8 mouse cellular contexts compared by ENCODE assay signal in genomic region chr12:84616977-84617630, GRCm38 (mm10). TPM values are rescaled to one million over a fixed set of nuclear protein-coding genes. Genes with fewer than 3 reads are reported as not detected.
DNase-seq lines count a peak whose midpoint lies in the region; ATAC-seq and TF ChIP-seq lines count a peak whose summit lies in the region.

TSS of gene Abcd4 (minus strand) at chr12:84617413.

- peak within 1 kb of the TSS; percentile 62 for H3K27ac ChIP-seq in forebrain, embryonic 16.5 days (ENCODE audit: low read length)
- H3K27ac ChIP-seq in layer of hippocampus, adult 2 months = peak within 1 kb of the TSS; percentile 88
- peak within 1 kb of the TSS; percentile 21; the same call in 1 of the 2 replicates for H3K27ac ChIP-seq in lung, embryonic 14.5 days (ENCODE audit: low read depth)
- no peak within 1 kb of the TSS for H3K27ac ChIP-seq in olfactory bulb, adult 2 months (ENCODE audit: insufficient read depth, low read depth, low read length)
- no peak within 1 kb of the TSS for H3K27ac ChIP-seq in thymus, adult 2 months (ENCODE audit: control insufficient read depth, insufficient read depth, low read length)

- no peak for TF ChIP-seq CTCF in G1E (IDR thresholded peaks at IDR 0.05; ENCODE audit: low read depth, low read length)
- TF ChIP-seq CTCF in layer of hippocampus, adult 2 months (conservative IDR thresholded peaks at IDR 0.05) = peak; percentile 84
- peak; percentile 58 for TF ChIP-seq CTCF in lung, embryonic 14.5 days (IDR thresholded peaks at IDR 0.05; ENCODE audit: low read depth)
- no peak for TF ChIP-seq CTCF in olfactory bulb, adult 2 months (IDR thresholded peaks at IDR 0.05; ENCODE audit: insufficient read depth, low read depth, low read length)
- TF ChIP-seq CTCF in thymus, adult 2 months (IDR thresholded peaks at IDR 0.05; ENCODE audit: borderline replicate concordance, control insufficient read depth, extremely low read depth, insufficient read depth, low read length, poor library complexity) = peak; percentile 72

- H3K9ac ChIP-seq in forebrain, embryonic 16.5 days (replicated peaks; ENCODE audit: low read depth, low read length) = peak within 1 kb of the TSS; percentile 89
- H3K9ac ChIP-seq in lung, embryonic 14.5 days = peak within 1 kb of the TSS; percentile 86

- H3K4me3 ChIP-seq in G1E (ENCODE audit: low read depth, low read length) = peak within 1 kb of the TSS; percentile 79
- peak within 1 kb of the TSS; percentile 92 for H3K4me3 ChIP-seq in forebrain, embryonic 16.5 days (replicated peaks; ENCODE audit: low read length)
- peak within 1 kb of the TSS; percentile 97 for H3K4me3 ChIP-seq in layer of hippocampus, adult 2 months
- peak within 1 kb of the TSS; percentile 77 for H3K4me3 ChIP-seq in lung, embryonic 14.5 days (ENCODE audit: low read depth, low read length)
- peak within 1 kb of the TSS; percentile 85 for H3K4me3 ChIP-seq in olfactory bulb, adult 2 months (ENCODE audit: insufficient read depth, low read depth, low read length)
- H3K4me3 ChIP-seq in thymus, adult 2 months (ENCODE audit: control insufficient read depth, insufficient read depth, low read length) = peak within 1 kb of the TSS; percentile 80

- H3K36me3 ChIP-seq in G1E (replicated peaks) = peaks cover 31% of the 10 kb centered on the region
- H3K36me3 ChIP-seq in forebrain, embryonic 16.5 days (ENCODE audit: control insufficient read depth, insufficient read depth) = no peaks in the 10 kb centered on the region
- H3K36me3 ChIP-seq in lung, embryonic 14.5 days (ENCODE audit: insufficient read depth) = no peaks in the 10 kb centered on the region
- no peaks in the 10 kb centered on the region for H3K36me3 ChIP-seq in thymus, adult 2 months (ENCODE audit: control insufficient read depth, insufficient read depth, low read length)

- peak; percentile 79 for TF ChIP-seq POLR2A in olfactory bulb, adult 2 months (IDR thresholded peaks at IDR 0.05; ENCODE audit: insufficient read depth, low read depth, low read length)
- TF ChIP-seq POLR2A in thymus, adult 2 months (IDR thresholded peaks at IDR 0.05; ENCODE audit: control insufficient read depth, extremely low read depth, insufficient read depth, low read length, poor library complexity) = peak; percentile 93

- H3K9me3 ChIP-seq in G1E (replicated peaks) = no peaks in the 10 kb centered on the region
- no peaks in the 10 kb centered on the region for H3K9me3 ChIP-seq in forebrain, embryonic 16.5 days (ENCODE audit: control insufficient read depth, low read length)
- no peaks in the 10 kb centered on the region for H3K9me3 ChIP-seq in lung, embryonic 14.5 days (ENCODE audit: low read depth, low read length)

- peaks cover 22% of the 10 kb centered on the region for H3K4me1 ChIP-seq in G1E (ENCODE audit: insufficient read depth, low read depth, low read length)
- H3K4me1 ChIP-seq in forebrain, embryonic 16.5 days (replicated peaks; ENCODE audit: control insufficient read depth, insufficient read depth, low read length) = peaks cover 4% of the 10 kb centered on the region; the same call in 1 of the 2 replicates
- H3K4me1 ChIP-seq in lung, embryonic 14.5 days (ENCODE audit: insufficient read depth) = no peaks in the 10 kb centered on the region
- peaks cover 15% of the 10 kb centered on the region for H3K4me1 ChIP-seq in olfactory bulb, adult 2 months (ENCODE audit: control insufficient read depth, insufficient read depth, low read length)
- H3K4me1 ChIP-seq in thymus, adult 2 months (replicated peaks; ENCODE audit: control insufficient read depth, insufficient read depth, low read length) = peaks cover 4% of the 10 kb centered on the region

- ATAC-seq in G1E (ENCODE audit: extremely low read depth, insufficient number of reproducible peaks, low FRiP score, poor library complexity, severe bottlenecking) = peak; percentile 100
- peak; percentile 100 for ATAC-seq in forebrain, embryonic 16.5 days
- peak; percentile 99 for ATAC-seq in lung, embryonic 14.5 days (ENCODE audit: insufficient read depth)

- H3K27me3 ChIP-seq in G1E (ENCODE audit: insufficient read depth, low read length) = no peaks in the 10 kb centered on the region; the same call in 1 of the 2 replicates
- H3K27me3 ChIP-seq in forebrain, embryonic 16.5 days (replicated peaks; ENCODE audit: control insufficient read depth, insufficient read depth, low read length) = no peaks in the 10 kb centered on the region
- H3K27me3 ChIP-seq in lung, embryonic 14.5 days (ENCODE audit: insufficient read depth, low read length) = no peaks in the 10 kb centered on the region
- H3K27me3 ChIP-seq in thymus, adult 2 months (ENCODE audit: control insufficient read depth, insufficient read depth, low read length) = no peaks in the 10 kb centered on the region

- H3K4me2 ChIP-seq in forebrain, embryonic 16.5 days (ENCODE audit: low read length) = peak within 1 kb of the TSS; percentile 62
- peak within 1 kb of the TSS; percentile 61 for H3K4me2 ChIP-seq in lung, embryonic 14.5 days

- intact Hi-C loops in heart, postnatal 36 days (cut with DNase I) = loop anchor here (10.0 kb wide), 1 partner anchor 358 kb away; the partner anchor contains the start of genes Arel1 and Fcf1

- under 1% methylated on average over 32 of the region's 34 CpGs for WGBS in forebrain, embryonic 16.5 days
- under 1% methylated on average over 34 of the region's 34 CpGs for WGBS in lung, embryonic 14.5 days
- under 1% methylated on average over 34 of the region's 34 CpGs for WGBS in olfactory bulb, adult 2 months
- under 1% methylated on average over 34 of the region's 34 CpGs for WGBS in thymus, adult 2 months

- DNase-seq in G1E (ENCODE audit: low spot score) = peak; percentile 99
- DNase-seq in cerebellum, adult 18-20 months = peak; percentile 94 to 98
- peak; percentile 90 to 93 for DNase-seq in heart, postnatal 36 days
- peak; percentile 88 to 95 for DNase-seq in layer of hippocampus, adult 2 months (ENCODE audit: low spot score in 2 of 2)
- peak; percentile 96 for DNase-seq in lung, embryonic 14.5 days
- peak; percentile 96 for DNase-seq in thymus, adult 2 months

RNA-seq across cellular contexts. Expression of gene Abcd4, which starts in this region (rescaled TPM):
- total RNA-seq in G1E (2014; fragmentation: Nextera tagmentation) = 11.9 and 31.2 TPM in 2 replicates
- 8.7 TPM in 2 replicates for total RNA-seq in G1E (2017)
- polyA plus RNA-seq in G1E (2012) = 2.9 and 5.3 TPM in 2 replicates
- polyA plus RNA-seq in forebrain, embryonic 16.5 days (2015; fragmentation: Nextera tagmentation; extraction: Ambion mirVana) = 10.1 and 15.5 TPM in 2 replicates
- total RNA-seq in heart, postnatal 36 days (2021) = 1 to 10 TPM; 5.2 to 7.1 TPM
- total RNA-seq in layer of hippocampus, adult 2 months (2021) = 10 to 100 TPM; 15.6 to 17.6 TPM
- 8.7 and 11.3 TPM in 2 replicates for polyA plus RNA-seq in lung, embryonic 14.5 days (2014; fragmentation: Nextera tagmentation; extraction: Ambion mirVana)
- not detected in 2 replicates for polyA plus RNA-seq in olfactory bulb, adult 2 months (2012; ENCODE audit: insufficient read depth, insufficient read length, low replicate concordance, missing spikeins)
- polyA plus RNA-seq in thymus, adult 2 months (2012; rRNA removed) = 35.6 and 39.0 TPM in 2 replicates

Comparison
In these comparisons a context has a peak if more than half of its experiments do, and no peak if none do; other contexts are left out.
1. CTCF ChIP-seq: peak in layer of hippocampus, adult 2 months (single experiment), lung, embryonic 14.5 days (single experiment) and thymus, adult 2 months (single experiment); none in G1E (single experiment) and olfactory bulb, adult 2 months (single experiment).
2. H3K27ac ChIP-seq: peak in forebrain, embryonic 16.5 days (single experiment), layer of hippocampus, adult 2 months (single experiment) and lung, embryonic 14.5 days (single experiment); none in olfactory bulb, adult 2 months (single experiment) and thymus, adult 2 months (single experiment).
3. Peak in every context shown above with its lines, with median percentiles within 50 percentile points of each other: ATAC-seq, DNase-seq and H3K4me3 ChIP-seq.